Mouse (Mus musculus) limb, embryonic 14.5 days (tissue): ENCODE measurements at regions not wholly inside any gene's neighbourhood (a gene's known extent, or its start where the extent isn't known, plus 50 kb on each side); places are given as distances from the start of the nearest gene placed in this dataset.

Source experiments
- ATAC-seq: fragments of 200-750 bp; cut with Nextera tagmentation; 2 replicates; pipeline ENCODE4 v1.8.0; 2017; ENCODE audit warnings: low read depth, moderate number of reproducible peaks, moderate TSS enrichment; ENCODE audit not compliant: low FRiP score
- DNase-seq: peaks from one replicate; pipeline ENCODE4 v3.0.0-alpha.2; 2015; ENCODE audit warnings: low spot score
- H3K27ac ChIP-seq: fragments of 300-500 bp; sonication (generic); replicated peaks from 2 replicates; pipeline ENCODE4 v1.5.1; 2014; ENCODE audit warnings: low read depth, mild to moderate bottlenecking, low read length, moderate library complexity, mixed read lengths
- H3K27me3 ChIP-seq: fragments of 300-500 bp; sonication (generic); 2 replicates; pipeline ENCODE4 v1.6.1; 2014; ENCODE audit warnings: low read length, mixed read lengths; ENCODE audit not compliant: control insufficient read depth, insufficient read depth
- H3K36me3 ChIP-seq: fragments of 300-500 bp; sonication (generic); 2 replicates; pipeline ENCODE4 v1.6.1; 2014; ENCODE audit warnings: mild to moderate bottlenecking, low read length, moderate library complexity, mixed read lengths; ENCODE audit not compliant: control insufficient read depth, insufficient read depth
- H3K4me1 ChIP-seq: fragments of 300-500 bp; sonication (generic); 2 replicates; pipeline ENCODE4 v1.6.1; 2014; ENCODE audit warnings: antibody characterized with exemption, low read length, mixed read lengths; ENCODE audit not compliant: control insufficient read depth, insufficient read depth
- H3K4me2 ChIP-seq: fragments of 300-500 bp; sonication (generic); replicated peaks from 2 replicates; pipeline ENCODE4 v1.6.1; 2014; ENCODE audit warnings: low read depth, mild to moderate bottlenecking, low read length, moderate library complexity; ENCODE audit not compliant: severe bottlenecking
- H3K4me3 ChIP-seq: fragments of 300-500 bp; sonication (generic); replicated peaks from 2 replicates; pipeline ENCODE4 v1.5.1; 2014; ENCODE audit warnings: low read length
- H3K9ac ChIP-seq: fragments of 300-500 bp; sonication (generic); 2 replicates; pipeline ENCODE4 v1.6.1; 2014; ENCODE audit warnings: mild to moderate bottlenecking, low read depth, low read length, moderate library complexity; ENCODE audit not compliant: severe bottlenecking
- H3K9me3 ChIP-seq: fragments of 300-500 bp; sonication (generic); 2 replicates; pipeline ENCODE4 v1.6.1; 2016; ENCODE audit warnings: low read length; ENCODE audit not compliant: control insufficient read depth
- POLR2A ChIP-seq: fragments of 200-500 bp; IDR thresholded peaks from 2 replicates; pipeline ENCODE4 v1.8.0; 2012; ENCODE audit warnings: inconsistent platforms, mild to moderate bottlenecking, moderate library complexity, borderline replicate concordance; ENCODE audit not compliant: insufficient read depth, insufficient read length; ENCODE audit errors: extremely low read depth
- WGBS: fragments of 180-500 bp; shearing (Covaris S2); extraction: QIAGEN DNeasy Blood & Tissue Kit; methylation state at CpG from one replicate; pipeline ENCODE4 v1.1.7; 2014; 5-methylcytosine and 5-hydroxymethylcytosine counted together

GRCm38 (mm10) chr14:76651096-76651495 is 94.4 kb upstream of the Serp2 start:
- H3K4me1 ChIP-seq, result no peaks in the 10 kb centered on the region
- no peak overlapping the region for H3K27ac ChIP-seq
- 91% methylated on average over 8 of the region's 8 CpGs for WGBS
- no peak overlapping the region for H3K9ac ChIP-seq
- no peaks in the 10 kb centered on the region for H3K36me3 ChIP-seq
- no peak for TF ChIP-seq POLR2A
- no peak overlapping the region for H3K4me2 ChIP-seq
- ATAC-seq (no peak), DNase-seq (no peak)
- no peaks in the 10 kb centered on the region for H3K9me3 ChIP-seq
- H3K4me3 ChIP-seq, result no peak overlapping the region
- H3K27me3 ChIP-seq, result no peaks in the 10 kb centered on the region

- WGBS, result 92% methylated on average over 3 of the region's 3 CpGs
- Histone ChIP-seq H3K4me2 (no peak overlapping the region), H3K27ac (no peak overlapping the region), H3K36me3 (no peaks in the 10 kb centered on the region), H3K9ac (no peak overlapping the region), H3K4me3 (no peak overlapping the region), H3K9me3 (no peaks in the 10 kb centered on the region), H3K4me1 (peaks cover 3% of the 10 kb centered on the region; the same call in 1 of the 2 replicates), H3K27me3 (no peaks in the 10 kb centered on the region)
- ATAC-seq, result no peak
- DNase-seq, result no peak
- TF ChIP-seq POLR2A, result no peak
These were observed 93.2 kb upstream of the Serp2 start for GRCm38 (mm10) chr14:76649927-76650326.

- peak overlapping the region; percentile 52 for H3K27ac ChIP-seq
- no peaks in the 10 kb centered on the region for H3K9me3 ChIP-seq
- TF ChIP-seq POLR2A, result no peak
- H3K36me3 ChIP-seq, result no peaks in the 10 kb centered on the region
- H3K4me1 ChIP-seq, result peaks cover 7% of the 10 kb centered on the region; the same call in 1 of the 2 replicates
- H3K4me2 ChIP-seq, result no peak overlapping the region
- DNase-seq, result peak; percentile 61
- H3K4me3 ChIP-seq, result no peak overlapping the region
- H3K9ac ChIP-seq, result no peak overlapping the region
- no peaks in the 10 kb centered on the region for H3K27me3 ChIP-seq
- 47% methylated on average over 3 of the region's 3 CpGs for WGBS
- ATAC-seq, result peak; percentile 41; the same call in 1 of the 2 replicates
These were observed 88.0 kb upstream of the Serp2 start for GRCm38 (mm10) chr14:76644716-76645115.

- TF ChIP-seq POLR2A, result no peak
- Histone ChIP-seq H3K9me3 (no peaks in the 10 kb centered on the region), H3K4me3 (no peak overlapping the region), H3K36me3 (no peaks in the 10 kb centered on the region), H3K9ac (no peak overlapping the region), H3K27me3 (no peaks in the 10 kb centered on the region), H3K4me1 (peaks cover 7% of the 10 kb centered on the region; the same call in 1 of the 2 replicates), H3K27ac (no peak overlapping the region), H3K4me2 (no peak overlapping the region)
- no peak for DNase-seq
- ATAC-seq, result no peak
- 92% methylated on average over 4 of the region's 4 CpGs for WGBS
These were observed 85.3 kb upstream of the Serp2 start for GRCm38 (mm10) chr14:76641752-76642529.

- WGBS, result 73% methylated on average over 6 of the region's 6 CpGs
- TF ChIP-seq POLR2A, result no peak
These were observed 76.5 kb upstream of the Serp2 start for GRCm38 (mm10) chr14:76633170-76633569.

More at GRCm38 (mm10) chr14:76633170-76633569, 76.5 kb upstream of the Serp2 start:
- peaks cover 13% of the 10 kb centered on the region; the same call in 1 of the 2 replicates for H3K4me1 ChIP-seq
- H3K4me2 ChIP-seq, result no peak overlapping the region
- H3K27ac ChIP-seq, result no peak overlapping the region
- DNase-seq (no peak), ATAC-seq (no peak)
- H3K9ac ChIP-seq, result no peak overlapping the region
- H3K36me3 ChIP-seq, result no peaks in the 10 kb centered on the region
- no peaks in the 10 kb centered on the region for H3K9me3 ChIP-seq
- H3K27me3 ChIP-seq, result no peaks in the 10 kb centered on the region
- no peak overlapping the region for H3K4me3 ChIP-seq
